Mouse (Mus musculus) small intestine, adult 2 months (tissue): ENCODE measurements at regions not wholly inside any gene's neighbourhood (a gene's known extent, or its start where the extent isn't known, plus 50 kb on each side); places are given as distances from the start of the nearest gene placed in this dataset.

Source experiments
- CTCF ChIP-seq: fragments of 200-500 bp; IDR thresholded peaks from 2 replicates; pipeline ENCODE4 v1.5.1; 2012; ENCODE audit warnings: low read depth, mild to moderate bottlenecking, control low read depth, inconsistent platforms, low read length, moderate library complexity, mixed read lengths; ENCODE audit not compliant: insufficient replicate concordance, insufficient read length; ENCODE audit errors: extremely low read depth
- POLR2A ChIP-seq: fragments of 200-500 bp; IDR thresholded peaks from 2 replicates; pipeline ENCODE4 v1.6.1; 2012; ENCODE audit warnings: low read depth, mild to moderate bottlenecking, control low read depth, inconsistent platforms, low read length, moderate library complexity

DNA sequence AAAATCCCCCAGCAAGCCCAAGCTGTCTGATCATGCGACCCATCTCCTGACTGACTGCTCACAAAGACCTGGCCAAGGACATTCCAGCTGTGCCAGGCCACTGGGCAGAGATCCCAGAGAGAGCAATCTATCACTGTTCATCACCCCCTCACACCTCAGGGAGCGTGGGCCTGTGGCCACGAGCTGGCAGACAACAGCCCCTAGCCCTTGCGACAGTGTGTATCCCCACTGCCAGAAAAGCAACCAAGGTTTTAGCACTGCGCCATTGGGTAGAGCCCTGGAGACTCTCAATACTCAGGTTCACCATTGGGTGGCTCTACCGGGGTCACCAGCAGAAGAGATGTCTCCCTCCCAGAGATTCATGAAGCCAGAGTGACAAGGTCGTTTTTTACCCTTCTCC lies 122.0 kb downstream of the Slc38a6 start:
- no peak for TF ChIP-seq CTCF
- no peak for TF ChIP-seq POLR2A
